Mouse (Mus musculus) MEL (cell line): ENCODE results near the gene Uba52.

Experiments used
- CTCF ChIP-seq, 3 experiments: IDR thresholded peaks in 2 of 3; conservative IDR thresholded peaks in 1 of 3; 2 replicates each; pipeline ENCODE4 v1.5.1; 2011 to 2012; ENCODE audit warnings: low read length in 3 of 3, low read depth in 2 of 3, mild to moderate bottlenecking in 2 of 3, improper control_type of control experiment in 1 of 3, inconsistent platforms in 1 of 3, mixed read lengths in 1 of 3, moderate library complexity in 1 of 3; ENCODE audit not compliant: control insufficient read depth in 1 of 3, insufficient read depth in 1 of 3, poor library complexity in 1 of 3, severe bottlenecking in 1 of 3
- E2F4 ChIP-seq: IDR thresholded peaks from 2 replicates; pipeline ENCODE4 v1.6.1; 2011; ENCODE audit warnings: low read depth, low read length, improper control_type of control experiment, borderline replicate concordance
- EP300 ChIP-seq, 2 experiments: IDR thresholded peaks; 2 replicates each; pipeline ENCODE4 v1.6.1; 2011; ENCODE audit warnings: improper control_type of control experiment in 2 of 2, low read length in 2 of 2, low read depth in 1 of 2, mild to moderate bottlenecking in 1 of 2
- MXI1 ChIP-seq: IDR thresholded peaks from 2 replicates; pipeline ENCODE4 v1.6.1; 2011; ENCODE audit warnings: mild to moderate bottlenecking, low read depth, low read length, improper control_type of control experiment
- POLR2A ChIP-seq, 2 experiments: IDR thresholded peaks; 2 replicates each; pipeline ENCODE4 v1.6.1; 2011 to 2012; ENCODE audit warnings: low read length in 2 of 2, mild to moderate bottlenecking in 2 of 2, control low read depth in 1 of 2, improper control_type of control experiment in 1 of 2, low read depth in 1 of 2, moderate library complexity in 1 of 2; ENCODE audit not compliant: control insufficient read depth in 1 of 2, insufficient read depth in 1 of 2, poor library complexity in 1 of 2

DNA sequence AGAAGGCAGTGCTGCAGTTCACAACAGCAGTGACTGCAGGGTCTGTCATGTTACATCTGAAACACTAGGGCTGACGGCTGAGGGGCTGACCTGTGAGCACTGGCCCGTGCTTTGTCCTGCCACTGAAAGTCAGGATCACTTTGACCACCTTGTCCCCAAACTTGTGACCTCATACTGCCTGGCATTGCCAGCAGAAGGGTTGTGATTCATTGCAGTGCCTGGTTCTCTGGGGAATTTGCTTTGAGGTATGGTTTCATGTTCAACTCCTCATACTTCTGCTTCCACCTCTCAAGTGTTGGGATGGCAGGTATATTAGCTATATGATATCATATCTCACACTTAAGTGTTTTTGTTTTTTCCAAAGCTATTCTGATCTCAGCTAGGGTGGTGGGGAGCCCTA lies 25.1 kb upstream of the Uba52 start:
- TF ChIP-seq E2F4 (no peak), EP300 (IDR thresholded peaks at IDR 0.05; ENCODE audit: low read depth in 1 of 2, low read length in 2 of 2) (no peak), MXI1 (no peak), CTCF (IDR thresholded peaks at IDR 0.05 in 2 of 3, conservative IDR thresholded peaks at IDR 0.05 in 1 of 3; ENCODE audit: control insufficient read depth in 1 of 3, insufficient read depth in 1 of 3, low read depth in 2 of 3, low read length in 3 of 3, poor library complexity in 1 of 3, severe bottlenecking in 1 of 3) (no peak), POLR2A (IDR thresholded peaks at IDR 0.05; ENCODE audit: control insufficient read depth in 1 of 2, insufficient read depth in 1 of 2, low read depth in 1 of 2, low read length in 2 of 2, poor library complexity in 1 of 2) (no peak)
